Mouse (Mus musculus) limb, embryonic 14.5 days (tissue): ENCODE results near the gene Nek5. TPM values are rescaled to one million over a fixed set of nuclear protein-coding genes. Genes with fewer than 3 reads are reported as not detected.

ENCODE experiments used
- ATAC-seq: fragments of 200-750 bp; cut with Nextera tagmentation; 2 replicates; pipeline ENCODE4 v1.8.0; 2017; ENCODE audit warnings: low read depth, moderate number of reproducible peaks, moderate TSS enrichment; ENCODE audit not compliant: low FRiP score
- DNase-seq: peaks from one replicate; pipeline ENCODE4 v3.0.0-alpha.2; 2015; ENCODE audit warnings: low spot score
- H3K27ac ChIP-seq: fragments of 300-500 bp; sonication (generic); replicated peaks from 2 replicates; pipeline ENCODE4 v1.5.1; 2014; ENCODE audit warnings: low read depth, mild to moderate bottlenecking, low read length, moderate library complexity, mixed read lengths
- H3K27me3 ChIP-seq: fragments of 300-500 bp; sonication (generic); 2 replicates; pipeline ENCODE4 v1.6.1; 2014; ENCODE audit warnings: low read length, mixed read lengths; ENCODE audit not compliant: control insufficient read depth, insufficient read depth
- H3K36me3 ChIP-seq: fragments of 300-500 bp; sonication (generic); 2 replicates; pipeline ENCODE4 v1.6.1; 2014; ENCODE audit warnings: mild to moderate bottlenecking, low read length, moderate library complexity, mixed read lengths; ENCODE audit not compliant: control insufficient read depth, insufficient read depth
- H3K4me1 ChIP-seq: fragments of 300-500 bp; sonication (generic); 2 replicates; pipeline ENCODE4 v1.6.1; 2014; ENCODE audit warnings: antibody characterized with exemption, low read length, mixed read lengths; ENCODE audit not compliant: control insufficient read depth, insufficient read depth
- H3K4me2 ChIP-seq: fragments of 300-500 bp; sonication (generic); replicated peaks from 2 replicates; pipeline ENCODE4 v1.6.1; 2014; ENCODE audit warnings: low read depth, mild to moderate bottlenecking, low read length, moderate library complexity; ENCODE audit not compliant: severe bottlenecking
- H3K4me3 ChIP-seq: fragments of 300-500 bp; sonication (generic); replicated peaks from 2 replicates; pipeline ENCODE4 v1.5.1; 2014; ENCODE audit warnings: low read length
- H3K9ac ChIP-seq: fragments of 300-500 bp; sonication (generic); 2 replicates; pipeline ENCODE4 v1.6.1; 2014; ENCODE audit warnings: mild to moderate bottlenecking, low read depth, low read length, moderate library complexity; ENCODE audit not compliant: severe bottlenecking
- H3K9me3 ChIP-seq: fragments of 300-500 bp; sonication (generic); 2 replicates; pipeline ENCODE4 v1.6.1; 2016; ENCODE audit warnings: low read length; ENCODE audit not compliant: control insufficient read depth
- POLR2A ChIP-seq: fragments of 200-500 bp; IDR thresholded peaks from 2 replicates; pipeline ENCODE4 v1.8.0; 2012; ENCODE audit warnings: inconsistent platforms, mild to moderate bottlenecking, moderate library complexity, borderline replicate concordance; ENCODE audit not compliant: insufficient read depth, insufficient read length; ENCODE audit errors: extremely low read depth
- WGBS: fragments of 180-500 bp; shearing (Covaris S2); extraction: QIAGEN DNeasy Blood & Tissue Kit; methylation state at CpG from one replicate; pipeline ENCODE4 v1.1.7; 2014; 5-methylcytosine and 5-hydroxymethylcytosine counted together
- polyA plus RNA-seq, 2 experiments: library from polyadenylated mRNA; depleted of rRNA in 1 of 2; stranded (reverse) in 1 of 2; unstranded in 1 of 2; fragments of >200 nt; fragmentation: Nextera tagmentation in 1 of 2; extraction: Ambion mirVana in 1 of 2; gene quantifications; 2 replicates each; pipeline versions ENCODE4 v1.2.1 to v1.2.3; 2012 to 2014

The Nek5 gene
- polyA plus RNA-seq (2012; rRNA removed) (0.05 and 0.26 TPM in 2 replicates), polyA plus RNA-seq (2014; fragmentation: Nextera tagmentation; extraction: Ambion mirVana) (0.15 and 0.32 TPM in 2 replicates)

GRCm38 (mm10) chr8:22124220-22125152 is at the start of gene Nek5:
Nek5 (minus strand) TSS chr8:22125053.
- peak; percentile 72 for DNase-seq
- no peak within 1 kb of the TSS for H3K27ac ChIP-seq
- H3K9ac ChIP-seq = peak within 1 kb of the TSS; percentile 42
- ATAC-seq = peak; percentile 82
- peaks cover 3% of the 10 kb centered on the region; the same call in 1 of the 2 replicates for H3K4me1 ChIP-seq
- peak within 1 kb of the TSS; percentile 44 for H3K4me3 ChIP-seq
- H3K27me3 ChIP-seq = no peaks in the 10 kb centered on the region
- H3K4me2 ChIP-seq = peak within 1 kb of the TSS; percentile 72
- H3K9me3 ChIP-seq = no peaks in the 10 kb centered on the region
- WGBS = 2% methylated on average over 29 of the region's 29 CpGs
- peaks cover 13% of the 10 kb centered on the region; the same call in 1 of the 2 replicates for H3K36me3 ChIP-seq
- TF ChIP-seq POLR2A = no peak

DNA sequence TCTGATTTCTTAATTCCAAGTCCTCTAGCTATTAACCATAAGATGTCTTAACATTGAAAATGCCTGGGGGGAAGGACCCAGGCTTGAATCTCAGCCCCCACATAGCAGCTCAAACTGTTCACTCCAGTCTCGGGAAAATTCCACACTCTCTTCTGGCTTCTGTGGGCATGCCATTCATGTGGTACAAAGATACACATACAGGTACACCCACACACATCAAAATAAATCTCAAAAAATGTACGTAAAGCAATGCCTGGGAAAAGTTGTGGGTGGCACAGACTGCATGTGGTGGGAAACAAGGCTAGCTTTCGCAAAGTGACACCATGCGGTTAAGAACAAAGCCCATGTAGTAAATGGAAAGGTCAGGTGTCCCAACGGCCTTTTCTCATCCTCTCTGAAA is 44.3 kb upstream of the Nek5 start:
- DNase-seq (no peak), ATAC-seq (no peak)
- TF ChIP-seq POLR2A = no peak
- Histone ChIP-seq H3K27me3 (no peaks in the 10 kb centered on the region), H3K9me3 (no peaks in the 10 kb centered on the region), H3K4me3 (no peak overlapping the region), H3K9ac (no peak overlapping the region), H3K4me2 (no peak overlapping the region), H3K4me1 (no peaks in the 10 kb centered on the region), H3K27ac (no peak overlapping the region), H3K36me3 (peaks cover 41% of the 10 kb centered on the region)
- 89% methylated on average over 5 of the region's 5 CpGs for WGBS

DNA sequence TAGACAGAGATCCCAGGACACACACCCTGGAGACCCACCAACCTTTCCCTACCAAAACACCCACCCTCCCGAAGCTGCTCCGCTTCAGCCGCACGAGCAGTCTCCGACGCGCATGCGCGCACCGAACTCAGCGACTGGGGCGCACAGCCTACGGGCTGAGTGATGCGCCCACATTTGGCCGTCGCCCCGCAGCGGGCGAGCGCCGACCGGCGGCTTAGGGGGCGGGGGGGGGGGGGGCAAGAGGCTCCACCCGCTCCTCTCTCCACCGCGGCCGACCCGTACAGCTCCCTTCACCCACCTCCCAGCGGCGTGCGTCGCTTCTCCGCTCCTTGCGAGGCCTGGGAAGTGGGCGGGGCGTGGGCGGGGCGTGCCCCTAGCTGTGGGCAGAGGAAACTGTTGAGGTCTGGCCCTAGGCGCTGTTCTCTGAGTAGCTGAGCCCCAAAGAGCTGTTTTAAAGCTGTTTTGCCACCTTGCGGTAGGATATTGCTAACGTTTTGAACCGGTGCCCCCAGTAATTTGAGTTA is 41.3 kb upstream of the Nek5 start, which contains the start of gene Nek3:
Gene Nek3 (minus strand): TSS at position 356 of the 524 bp plus-strand sequence.
- peaks cover 24% of the 10 kb centered on the region for H3K36me3 ChIP-seq
- peak; percentile 41; the same call in 1 of the 2 replicates for TF ChIP-seq POLR2A

GRCm38 (mm10) chr8:22165251-22166079 is 40.6 kb upstream of the Nek5 start:
- H3K9me3 ChIP-seq = no peaks in the 10 kb centered on the region
- peak overlapping the region; percentile 51 for H3K4me3 ChIP-seq
- peak; percentile 6 for DNase-seq
- H3K27me3 ChIP-seq = no peaks in the 10 kb centered on the region
- H3K27ac ChIP-seq = peak overlapping the region; percentile 68
- H3K36me3 ChIP-seq = peaks cover 19% of the 10 kb centered on the region
- no peak for TF ChIP-seq POLR2A
- 34% methylated on average over 10 of the region's 10 CpGs for WGBS
- H3K4me2 ChIP-seq = peak overlapping the region; percentile 63
- ATAC-seq = peak; percentile 24
- H3K9ac ChIP-seq = peak overlapping the region; percentile 61
- H3K4me1 ChIP-seq = no peaks in the 10 kb centered on the region

More for the DNA sequence above, 41.3 kb upstream of the Nek5 start, which contains the start of gene Nek3:
- no peaks in the 10 kb centered on the region for H3K27me3 ChIP-seq
- H3K4me3 ChIP-seq = peak within 1 kb of the TSS; percentile 51
- DNase-seq (peak; percentile 92), ATAC-seq (peak; percentile 96)
- peak within 1 kb of the TSS; percentile 68 for H3K27ac ChIP-seq
- H3K4me1 ChIP-seq = no peaks in the 10 kb centered on the region
- H3K9ac ChIP-seq = peak within 1 kb of the TSS; percentile 61
- H3K4me2 ChIP-seq = peak within 1 kb of the TSS; percentile 63
- under 1% methylated on average over 42 of the region's 43 CpGs for WGBS
- no peaks in the 10 kb centered on the region for H3K9me3 ChIP-seq
